Mouse (Mus musculus) Patski (cell line): ENCODE measurements around the gene Olfr902. TPM values are rescaled to one million over a fixed set of nuclear protein-coding genes. Genes with fewer than 3 reads are reported as not detected.
"Not testable (repeated sequence)": the region's sequence is repeated elsewhere in the genome, so short reads cannot be mapped to it uniquely, and the experiment has no call there.

ENCODE experiments used
- ATAC-seq: fragments of 100-300 bp; one replicate; pipeline ENCODE4 v1.8.0; 2021
- CTCF ChIA-PET: fragments of 350-600 bp; sonication (Branson Sonifier 250); formaldehyde crosslinking; loops from one replicate; lab custom pipeline; 2022; ENCODE audit warnings: inconsistent platforms; lab: Charles Lee
- POLR2A ChIA-PET: fragments of 350-600 bp; sonication (Branson Sonifier 250); formaldehyde crosslinking; loops from one replicate; lab custom pipeline; 2022; ENCODE audit warnings: antibody characterized with exemption, inconsistent platforms; lab: Charles Lee
- DNase-seq: peaks from one replicate; pipeline ENCODE4 v3.0.0-alpha.2; 2011; ENCODE audit warnings: low read depth, low spot score
- H3K27me3 ChIP-seq: fragments of 371-371 bp; one replicate; pipeline ENCODE4 v1.5.1; 2021
- CTCF ChIP-seq: fragments of 100-300 bp; IDR thresholded peaks from one replicate; pipeline ENCODE4 v1.5.1; 2021
- in situ Hi-C: fragments of 300-500 bp; cut with MboI; formaldehyde crosslinking; loops from 3 replicates; pipeline ENCODE4 v1.11.1; 2018; ENCODE audit warnings: low pct_unique_long_range_greater_than_20kb, mixed read lengths
- polyA plus RNA-seq: library from polyadenylated mRNA; unstranded; gene quantifications from one replicate; pipeline ENCODE4 v1.2.3, GENCODE M21; 2021

Olfr902 gene
- polyA plus RNA-seq = not detected

- POLR2A ChIA-PET = no interaction called here
- in situ Hi-C loops = no loop called here
- CTCF ChIA-PET = no interaction called here
- no peak for TF ChIP-seq CTCF
- no peaks in the 10 kb centered on the region for H3K27me3 ChIP-seq
- DNase-seq (no peak), ATAC-seq (no peak)
These were observed at the start of gene Olfr902 for GRCm38 (mm10) chr9:38447352-38447751. Olfr902 (plus strand) TSS chr9:38447652.

GRCm38 (mm10) chr9:38401398-38401797, 46.1 kb upstream of the Olfr902 start, which contains the start of gene Olfr147:
Olfr147 (plus strand) TSS chr9:38401698.
- in situ Hi-C loops = no loop called here
- ChIA-PET POLR2A (no interaction called here), CTCF (no interaction called here)
- DNase-seq = no peak
- no peak for ATAC-seq
- TF ChIP-seq CTCF = no peak
- H3K27me3 ChIP-seq = no peaks in the 10 kb centered on the region

- DNase-seq, ATAC-seq, POLR2A ChIA-PET, H3K27me3 ChIP-seq, in situ Hi-C loops, CTCF ChIA-PET: not testable (repeated sequence)
These were observed 40.0 kb upstream of the Olfr902 start for GRCm38 (mm10) chr9:38407502-38407901.

GRCm38 (mm10) chr9:38413502-38413901, 34.0 kb upstream of the Olfr902 start:
- CTCF ChIA-PET = interaction anchor here (1.0 kb wide), 1 partner anchor 15 kb away, joined by 3 read pairs; no protein-coding TSS in a partner anchor
- ATAC-seq, POLR2A ChIA-PET, DNase-seq, in situ Hi-C loops, H3K27me3 ChIP-seq: not testable (repeated sequence)

GRCm38 (mm10) chr9:38423801-38424200, 23.7 kb upstream of the Olfr902 start:
- DNase-seq = no peak
- CTCF ChIA-PET = no interaction called here
- ATAC-seq = no peak
- TF ChIP-seq CTCF = no peak
- H3K27me3 ChIP-seq = no peaks in the 10 kb centered on the region
- in situ Hi-C loops = no loop called here
- POLR2A ChIA-PET = no interaction called here

- no peak for TF ChIP-seq CTCF
- H3K27me3 ChIP-seq = no peaks in the 10 kb centered on the region
- DNase-seq (no peak), ATAC-seq (no peak)
- in situ Hi-C loops = no loop called here
- ChIA-PET POLR2A (no interaction called here), CTCF (no interaction called here)
These were observed 20.4 kb upstream of the Olfr902 start for GRCm38 (mm10) chr9:38427026-38427425.

- TF ChIP-seq CTCF = no peak
- ATAC-seq = no peak
- H3K27me3 ChIP-seq = no peaks in the 10 kb centered on the region
- ChIA-PET POLR2A (no interaction called here), CTCF (no interaction called here)
- no peak for DNase-seq
- in situ Hi-C loops = no loop called here
These were observed 18.3 kb upstream of the Olfr902 start, which contains the start of gene Olfr901 for GRCm38 (mm10) chr9:38429155-38429554. Olfr901 (plus strand) TSS chr9:38429455.

- POLR2A ChIA-PET = interaction anchor here (0.6 kb wide), 1 partner anchor 378 kb away, joined by 3 read pairs; no protein-coding TSS in a partner anchor
- H3K27me3 ChIP-seq = no peaks in the 10 kb centered on the region
- CTCF ChIA-PET = no interaction called here
- no peak for TF ChIP-seq CTCF
- ATAC-seq (no peak), DNase-seq (no peak)
- in situ Hi-C loops = no loop called here
These were observed 15.4 kb downstream of the Olfr902 start, which contains the start of gene Olfr904 for GRCm38 (mm10) chr9:38462844-38463243. Olfr904 (plus strand) TSS chr9:38463144.

- ATAC-seq (no peak), DNase-seq (no peak)
- TF ChIP-seq CTCF = no peak
- POLR2A ChIA-PET = no interaction called here
- CTCF ChIA-PET = no interaction called here
- in situ Hi-C loops = no loop called here
- H3K27me3 ChIP-seq = no peaks in the 10 kb centered on the region
These were observed 23.4 kb downstream of the Olfr902 start, which contains the start of gene Olfr905 for GRCm38 (mm10) chr9:38470807-38471206. Olfr905 (plus strand) TSS chr9:38471107.

GRCm38 (mm10) chr9:38486785-38487184, 39.3 kb downstream of the Olfr902 start, which contains the start of gene Olfr906:
Olfr906 (plus strand) TSS chr9:38487085.
- POLR2A ChIA-PET = no interaction called here
- H3K27me3 ChIP-seq = no peaks in the 10 kb centered on the region
- CTCF ChIA-PET = no interaction called here
- DNase-seq (no peak), ATAC-seq (no peak)
- no peak for TF ChIP-seq CTCF
- in situ Hi-C loops = no loop called here

- in situ Hi-C loops = no loop called here
- DNase-seq (no peak), ATAC-seq (no peak)
- POLR2A ChIA-PET = no interaction called here
- CTCF ChIA-PET = no interaction called here
- H3K27me3 ChIP-seq = no peaks in the 10 kb centered on the region
- TF ChIP-seq CTCF = no peak
These were observed 48.0 kb downstream of the Olfr902 start, which contains the start of gene Olfr907 for GRCm38 (mm10) chr9:38495501-38495900. Olfr907 (plus strand) TSS chr9:38495801.

Other genes starting within 250 kb of the Olfr902 start
- gene Olfr893, start 239.3 kb upstream of the Olfr902 start, polyA plus RNA-seq = not detected
- gene Olfr894, start 229.6 kb upstream of the Olfr902 start, polyA plus RNA-seq = not detected
- not detected for gene Olfr143, start 194.9 kb upstream of the Olfr902 start, polyA plus RNA-seq
- gene Olfr895, start 179.8 kb upstream of the Olfr902 start, polyA plus RNA-seq = not detected
- not detected for gene Olfr896-ps1, start 156.5 kb upstream of the Olfr902 start, polyA plus RNA-seq
- not detected for gene Olfr25, start 118.6 kb upstream of the Olfr902 start, polyA plus RNA-seq
- not detected for gene Olfr898, start 99.2 kb upstream of the Olfr902 start, polyA plus RNA-seq
- not detected for gene Olfr250, start 80.8 kb upstream of the Olfr902 start, polyA plus RNA-seq
- not detected for gene Olfr251, start 70.6 kb upstream of the Olfr902 start, polyA plus RNA-seq
- gene Olfr147, start 46.0 kb upstream of the Olfr902 start, polyA plus RNA-seq = not detected
- not detected for gene Olfr901, start 18.2 kb upstream of the Olfr902 start, polyA plus RNA-seq
- gene Olfr904, start 15.5 kb downstream of the Olfr902 start, polyA plus RNA-seq = not detected
- gene Olfr905, start 23.5 kb downstream of the Olfr902 start, polyA plus RNA-seq = 0.05 TPM
- gene Olfr906, start 39.4 kb downstream of the Olfr902 start, polyA plus RNA-seq = not detected
- not detected for gene Olfr907, start 48.1 kb downstream of the Olfr902 start, polyA plus RNA-seq
- not detected for gene Olfr911-ps1, start 73.9 kb downstream of the Olfr902 start, polyA plus RNA-seq
- gene Olfr910, start 90.2 kb downstream of the Olfr902 start, polyA plus RNA-seq = not detected
- gene Olfr912, start 132.5 kb downstream of the Olfr902 start, polyA plus RNA-seq = not detected
- gene Olfr913, start 145.1 kb downstream of the Olfr902 start, polyA plus RNA-seq = not detected
- not detected for gene Olfr914, start 157.4 kb downstream of the Olfr902 start, polyA plus RNA-seq
- gene Olfr916, start 212.2 kb downstream of the Olfr902 start, polyA plus RNA-seq = not detected
- not detected for gene Olfr917, start 218.2 kb downstream of the Olfr902 start, polyA plus RNA-seq
- gene Olfr918, start 226.9 kb downstream of the Olfr902 start, polyA plus RNA-seq = not detected